ENCODE assay signal across 8 mouse cellular contexts in genomic region chr4:43763410-43763809, GRCm38 (mm10). TPM values are rescaled to one million over a fixed set of nuclear protein-coding genes. Genes with fewer than 3 reads are reported as not detected.
DNase-seq lines count a peak whose midpoint lies in the region; ATAC-seq and TF ChIP-seq lines count a peak whose summit lies in the region.

No protein-coding gene starts in this region.

- peak; percentile 67 to 69 (median 68) for TF ChIP-seq CTCF in MEL (IDR thresholded peaks at IDR 0.05 in 2 of 3, conservative IDR thresholded peaks at IDR 0.05 in 1 of 3; ENCODE audit: control insufficient read depth in 1 of 3, insufficient read depth in 1 of 3, low read depth in 2 of 3, low read length in 3 of 3, poor library complexity in 1 of 3, severe bottlenecking in 1 of 3)

- no peaks in the 10 kb centered on the region for H3K4me1 ChIP-seq in hindbrain, embryonic 14.5 days (replicated peaks; ENCODE audit: control insufficient read depth, insufficient read depth, low read length)
- H3K4me1 ChIP-seq in hindbrain, embryonic 12.5 days: no peaks in the 10 kb centered on the region
- no peaks in the 10 kb centered on the region for H3K4me1 ChIP-seq in MEL (ENCODE audit: control insufficient read depth in 1 of 2, insufficient read depth in 2 of 2, low read length in 2 of 2)
- peaks cover 11% of the 10 kb centered on the region; the same call in 1 of the 2 replicates for H3K4me1 ChIP-seq in heart, embryonic 13.5 days

- no peak for TF ChIP-seq POLR2A in MEL (IDR thresholded peaks at IDR 0.05; ENCODE audit: control insufficient read depth in 1 of 2, insufficient read depth in 1 of 2, low read depth in 1 of 2, low read length in 2 of 2, poor library complexity in 1 of 2)

- H3K9me3 ChIP-seq in hindbrain, embryonic 14.5 days (ENCODE audit: control insufficient read depth, low read length): no peaks in the 10 kb centered on the region
- H3K9me3 ChIP-seq in hindbrain, embryonic 12.5 days (replicated peaks): no peaks in the 10 kb centered on the region
- no peaks in the 10 kb centered on the region for H3K9me3 ChIP-seq in MEL (replicated peaks; ENCODE audit: insufficient read depth, low read length)
- no peaks in the 10 kb centered on the region for H3K9me3 ChIP-seq in heart, embryonic 13.5 days

- no peaks in the 10 kb centered on the region for H3K79me2 ChIP-seq in MEL (ENCODE audit: control insufficient read depth, insufficient read depth, low read length, poor library complexity)

- TF ChIP-seq RAD21 in MEL (IDR thresholded peaks at IDR 0.05; ENCODE audit: low read depth, low read length): peak; percentile 55

- no peak overlapping the region for H3K27ac ChIP-seq in hindbrain, embryonic 14.5 days
- no peak overlapping the region for H3K27ac ChIP-seq in hindbrain, embryonic 12.5 days
- no peak overlapping the region for H3K27ac ChIP-seq in MEL (ENCODE audit: control insufficient read depth, low read depth, low read length)
- H3K27ac ChIP-seq in heart, embryonic 13.5 days (replicated peaks): no peak overlapping the region

- no peak overlapping the region for H3K4me3 ChIP-seq in hindbrain, embryonic 14.5 days (replicated peaks; ENCODE audit: low read length)
- H3K4me3 ChIP-seq in hindbrain, embryonic 12.5 days: no peak overlapping the region
- peak overlapping the region; percentile 32 to 42; a peak in 3 of 4 replicates for H3K4me3 ChIP-seq in MEL (ENCODE audit: control insufficient read depth in 1 of 2, insufficient read depth in 1 of 2, low read depth in 2 of 2, low read length in 2 of 2)
- H3K4me3 ChIP-seq in heart, embryonic 13.5 days: no peak overlapping the region

- no peak for ATAC-seq in hindbrain, embryonic 14.5 days (ENCODE audit: low FRiP score)
- no peak for ATAC-seq in hindbrain, embryonic 12.5 days (ENCODE audit: low FRiP score)
- ATAC-seq in heart, embryonic 13.5 days (ENCODE audit: extremely low read depth, insufficient number of reproducible peaks, low FRiP score, low TSS enrichment): no peak; the same call in 1 of the 2 replicates
- 0 out of 2 replicates have a peak, but pooled peaks have one; percentile 68 for ATAC-seq in megakaryocyte-erythroid progenitor cell, adult 5-6 weeks (replicated peaks; ENCODE audit: low FRiP score, low TSS enrichment, poor library complexity, severe bottlenecking)

- no peaks in the 10 kb centered on the region for H3K27me3 ChIP-seq in hindbrain, embryonic 14.5 days (ENCODE audit: control insufficient read depth, insufficient read depth, low read length)
- H3K27me3 ChIP-seq in hindbrain, embryonic 12.5 days: no peaks in the 10 kb centered on the region
- no peaks in the 10 kb centered on the region; a peak in 1 of 4 replicates for H3K27me3 ChIP-seq in MEL (ENCODE audit: control insufficient read depth in 1 of 2, insufficient read depth in 2 of 2, low read length in 2 of 2)
- no peaks in the 10 kb centered on the region for H3K27me3 ChIP-seq in heart, embryonic 13.5 days (replicated peaks)

- no peak for TF ChIP-seq EP300 in MEL (IDR thresholded peaks at IDR 0.05; ENCODE audit: low read depth in 1 of 2, low read length in 2 of 2)

- H3K36me3 ChIP-seq in hindbrain, embryonic 14.5 days (replicated peaks; ENCODE audit: control insufficient read depth, insufficient read depth): no peaks in the 10 kb centered on the region
- no peaks in the 10 kb centered on the region for H3K36me3 ChIP-seq in hindbrain, embryonic 12.5 days
- no peaks in the 10 kb centered on the region for H3K36me3 ChIP-seq in MEL (ENCODE audit: control insufficient read depth in 1 of 2, insufficient read depth in 2 of 2, low read length in 2 of 2)
- no peaks in the 10 kb centered on the region for H3K36me3 ChIP-seq in heart, embryonic 13.5 days

- no peak overlapping the region for H3K4me2 ChIP-seq in hindbrain, embryonic 14.5 days (replicated peaks)
- no peak overlapping the region for H3K4me2 ChIP-seq in hindbrain, embryonic 12.5 days (replicated peaks)
- peak overlapping the region; percentile 46 for H3K4me2 ChIP-seq in heart, embryonic 13.5 days

- 27% methylated on average over 7 of the region's 7 CpGs for WGBS in hindbrain, embryonic 14.5 days
- WGBS in hindbrain, embryonic 12.5 days: 29% methylated on average over 7 of the region's 7 CpGs
- 24% methylated on average over 7 of the region's 7 CpGs for WGBS in heart, embryonic 13.5 days

- no peak overlapping the region for H3K9ac ChIP-seq in hindbrain, embryonic 14.5 days
- no peak overlapping the region for H3K9ac ChIP-seq in hindbrain, embryonic 12.5 days
- H3K9ac ChIP-seq in MEL (ENCODE audit: control insufficient read depth, low read depth, low read length, poor library complexity, severe bottlenecking): no peak overlapping the region
- peak overlapping the region; percentile 40 for H3K9ac ChIP-seq in heart, embryonic 13.5 days

- DNase-seq in hindbrain, embryonic 14.5 days (ENCODE audit: low spot score): peak; percentile 85
- DNase-seq in MEL (ENCODE audit: low read depth, low spot score): peak; percentile 70
- DNase-seq in cerebellum, postnatal 25 days: peak; percentile 35 to 64
- DNase-seq in layer of hippocampus, postnatal 10 days (ENCODE audit: low spot score in 2 of 2): peak; percentile 60 to 75
- peak; percentile 5 to 12 for DNase-seq in thymus, postnatal 36 days

TF ChIP-seq in MEL, 35 proteins besides CTCF, POLR2A, EP300 and RAD21:
- TF ChIP-seq MAX (IDR thresholded peaks at IDR 0.05; ENCODE audit: low read length) (0 out of 2 replicates have a peak, but pooled peaks have one; percentile 22), ZNF384 (IDR thresholded peaks at IDR 0.05; ENCODE audit: low read depth, low read length) (no peak), MAFK (IDR thresholded peaks at IDR 0.05; ENCODE audit: borderline replicate concordance, low read depth, low read length) (no peak), ELF1 (IDR thresholded peaks at IDR 0.05; ENCODE audit: low read depth, low read length) (no peak), ZC3H11A (IDR thresholded peaks at IDR 0.05; ENCODE audit: low read depth, low read length) (peak; percentile 27; the same call in 1 of the 2 replicates), USF2 (IDR thresholded peaks at IDR 0.05; ENCODE audit: borderline replicate concordance in 1 of 2, insufficient read depth in 1 of 2, low read depth in 1 of 2, low read length in 2 of 2) (no peak), TBP (IDR thresholded peaks at IDR 0.05; ENCODE audit: low read depth, low read length) (no peak), SMC3 (IDR thresholded peaks at IDR 0.05; ENCODE audit: low read depth, low read length) (peak; percentile 64), TAL1 (IDR thresholded peaks at IDR 0.05; ENCODE audit: low read length) (no peak)

RNA-seq across cellular contexts. Expression of gene Olfr159, which starts 7.4 kb away (rescaled TPM):
- not detected in 2 replicates for polyA plus RNA-seq in hindbrain, embryonic 14.5 days (2014; fragmentation: Nextera tagmentation; extraction: Ambion mirVana)
- polyA plus RNA-seq in hindbrain, embryonic 12.5 days (2016; fragmentation: Nextera tagmentation; extraction: Ambion mirVana): not detected in 2 replicates
- not detected in 2 replicates for total RNA-seq in MEL (2012; rRNA removed)
- polyA plus RNA-seq in MEL (2012; ENCODE audit: insufficient read depth in 1 of 2, insufficient read length in 2 of 2, low read depth in 1 of 2, low replicate concordance in 2 of 2, missing spikeins in 1 of 2): not detected
- polyA plus RNA-seq in heart, embryonic 13.5 days (2015; fragmentation: Nextera tagmentation; extraction: Ambion mirVana): not detected in 2 replicates
- not detected for total RNA-seq in layer of hippocampus, postnatal 10 days (2021)
- total RNA-seq in megakaryocyte-erythroid progenitor cell, adult 5-6 weeks (2014; fragmentation: Nextera tagmentation): not detected in 2 replicates
- not detected in 2 replicates for total RNA-seq in megakaryocyte-erythroid progenitor cell, adult 5-6 weeks (2017)

RNA-seq across cellular contexts. Expression of gene Spaar, which starts 33.6 kb away (rescaled TPM):
- 0.04 and 0.07 TPM in 2 replicates for polyA plus RNA-seq in hindbrain, embryonic 14.5 days (2014; fragmentation: Nextera tagmentation; extraction: Ambion mirVana)
- polyA plus RNA-seq in hindbrain, embryonic 12.5 days (2016; fragmentation: Nextera tagmentation; extraction: Ambion mirVana): 0.05 and 0.13 TPM in 2 replicates
- not detected in 2 replicates for total RNA-seq in MEL (2012; rRNA removed)
- not detected for polyA plus RNA-seq in MEL (2012; ENCODE audit: insufficient read depth in 1 of 2, insufficient read length in 2 of 2, low read depth in 1 of 2, low replicate concordance in 2 of 2, missing spikeins in 1 of 2)
- polyA plus RNA-seq in heart, embryonic 13.5 days (2015; fragmentation: Nextera tagmentation; extraction: Ambion mirVana): 0.21 and 0.43 TPM in 2 replicates
- total RNA-seq in layer of hippocampus, postnatal 10 days (2021): under 1 TPM; 0.39 to 0.40 TPM
- total RNA-seq in megakaryocyte-erythroid progenitor cell, adult 5-6 weeks (2014; fragmentation: Nextera tagmentation): not detected in 2 replicates
- not detected in 2 replicates for total RNA-seq in megakaryocyte-erythroid progenitor cell, adult 5-6 weeks (2017)

RNA-seq across cellular contexts. Expression of gene Hrct1, which starts 36.4 kb away (rescaled TPM):
- 0.18 and 0.58 TPM in 2 replicates for polyA plus RNA-seq in hindbrain, embryonic 14.5 days (2014; fragmentation: Nextera tagmentation; extraction: Ambion mirVana)
- polyA plus RNA-seq in hindbrain, embryonic 12.5 days (2016; fragmentation: Nextera tagmentation; extraction: Ambion mirVana): 0.21 and 0.28 TPM in 2 replicates
- not detected in 2 replicates for total RNA-seq in MEL (2012; rRNA removed)
- polyA plus RNA-seq in MEL (2012; ENCODE audit: insufficient read depth in 1 of 2, insufficient read length in 2 of 2, low read depth in 1 of 2, low replicate concordance in 2 of 2, missing spikeins in 1 of 2): not detected
- 0.78 and 1.1 TPM in 2 replicates for polyA plus RNA-seq in heart, embryonic 13.5 days (2015; fragmentation: Nextera tagmentation; extraction: Ambion mirVana)
- under 1 TPM; 0.45 to 0.48 TPM for total RNA-seq in layer of hippocampus, postnatal 10 days (2021)
- not detected in 2 replicates for total RNA-seq in megakaryocyte-erythroid progenitor cell, adult 5-6 weeks (2014; fragmentation: Nextera tagmentation)
- not detected in 2 replicates for total RNA-seq in megakaryocyte-erythroid progenitor cell, adult 5-6 weeks (2017)

RNA-seq across cellular contexts. Expression of gene Olfr71, which starts 53.4 kb away (rescaled TPM):
- polyA plus RNA-seq in hindbrain, embryonic 14.5 days (2014; fragmentation: Nextera tagmentation; extraction: Ambion mirVana): not detected in 2 replicates
- not detected in 2 replicates for polyA plus RNA-seq in hindbrain, embryonic 12.5 days (2016; fragmentation: Nextera tagmentation; extraction: Ambion mirVana)
- not detected in 2 replicates for total RNA-seq in MEL (2012; rRNA removed)
- polyA plus RNA-seq in MEL (2012; ENCODE audit: insufficient read depth in 1 of 2, insufficient read length in 2 of 2, low read depth in 1 of 2, low replicate concordance in 2 of 2, missing spikeins in 1 of 2): not detected
- not detected in 2 replicates for polyA plus RNA-seq in heart, embryonic 13.5 days (2015; fragmentation: Nextera tagmentation; extraction: Ambion mirVana)
- not detected for total RNA-seq in layer of hippocampus, postnatal 10 days (2021)
- total RNA-seq in megakaryocyte-erythroid progenitor cell, adult 5-6 weeks (2014; fragmentation: Nextera tagmentation): not detected in 2 replicates
- total RNA-seq in megakaryocyte-erythroid progenitor cell, adult 5-6 weeks (2017): not detected in 2 replicates

Comparison
In these comparisons a context has a peak if more than half of its experiments do, and no peak if none do; other contexts are left out.
1. DNase-seq: peak in every context shown above with its lines; median percentile 85 in hindbrain, embryonic 14.5 days; 70 in MEL; 68 in layer of hippocampus, postnatal 10 days; 50 in cerebellum, postnatal 25 days; 8 in thymus, postnatal 36 days.
2. H3K4me3 ChIP-seq: peak in MEL (2 of 2); none in hindbrain, embryonic 14.5 days (single experiment), hindbrain, embryonic 12.5 days (single experiment) and heart, embryonic 13.5 days (single experiment).